Mouse (Mus musculus) testis, adult 2 months (tissue): ENCODE data around the gene Tmem177.

Experiments
- CTCF ChIP-seq: fragments of 200-500 bp; IDR thresholded peaks from 2 replicates; pipeline ENCODE4 v1.5.1; 2012; ENCODE audit warnings: low read depth, mild to moderate bottlenecking, inconsistent platforms, low read length, moderate library complexity; ENCODE audit not compliant: control insufficient read depth, insufficient read depth, insufficient replicate concordance
- POLR2A ChIP-seq: fragments of 200-500 bp; IDR thresholded peaks from 2 replicates; pipeline ENCODE4 v1.6.1; 2012; ENCODE audit warnings: low read depth, mild to moderate bottlenecking, inconsistent platforms, low read length, moderate library complexity; ENCODE audit not compliant: control insufficient read depth

- no peak for TF ChIP-seq CTCF
- no peak for TF ChIP-seq POLR2A
These were observed 13.5 kb downstream of the Tmem177 start for GRCm38 (mm10) chr1:119899195-119900123.
